Mouse (Mus musculus): ENCODE measurements at regions not wholly inside any gene's neighbourhood (a gene's known extent, or its start where the extent isn't known, plus 50 kb on each side); places are given as distances from the start of the nearest gene placed in this dataset.
A peak's percentile ranks its signal among the peaks of the same experiment; 100 is the strongest.

DNA sequence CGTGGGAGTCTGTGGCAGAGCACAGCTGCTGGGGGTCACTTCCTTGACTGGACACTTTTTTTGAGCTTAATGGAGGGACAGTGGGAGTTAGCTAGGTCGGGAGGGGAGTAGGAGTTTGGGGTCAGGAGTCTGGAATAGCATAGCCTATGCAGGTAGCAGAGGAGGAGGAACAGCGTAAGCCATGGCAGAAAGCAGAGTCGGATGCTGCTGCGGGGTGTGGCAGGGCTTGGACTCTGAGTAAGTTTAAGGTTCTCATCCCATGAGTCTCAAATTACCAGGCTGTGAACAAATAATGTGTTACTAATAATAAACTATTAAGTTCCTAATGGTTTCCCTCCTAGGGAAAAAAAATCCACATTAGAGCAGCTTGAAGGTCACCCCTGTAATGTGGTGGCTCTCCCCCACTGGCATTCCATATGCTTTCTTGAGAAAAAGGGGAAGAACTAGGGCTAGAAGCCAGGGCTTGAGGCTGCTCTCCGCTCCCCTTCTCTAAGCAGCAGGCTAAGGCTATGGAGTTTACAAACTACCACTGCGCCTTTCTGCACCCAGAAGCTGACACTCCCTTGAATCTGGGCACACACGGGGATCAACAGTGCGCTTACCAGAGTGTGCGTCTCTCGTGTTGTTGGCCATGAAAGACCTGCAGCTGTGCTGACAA is 213.4 kb upstream of the Pgrmc2 start:
- 85% methylated on average over 11 of the region's 11 CpGs for WGBS
- Histone ChIP-seq H3K4me1 (ENCODE audit: control insufficient read depth, insufficient read depth, low read length) (peaks cover 8% of the 10 kb centered on the region), H3K27ac (replicated peaks; ENCODE audit: insufficient read depth, low read depth, low read length) (no peak overlapping the region), H3K4me3 (ENCODE audit: insufficient read depth, low read depth, low read length) (no peak overlapping the region), H3K79me2 (ENCODE audit: control insufficient read depth, insufficient read depth, low read length) (no peaks in the 10 kb centered on the region), H3K9ac (ENCODE audit: low read depth, low read length) (no peak overlapping the region), H3K36me3 (ENCODE audit: control insufficient read depth, insufficient read depth, low read length) (no peaks in the 10 kb centered on the region), H3K27me3 (ENCODE audit: control insufficient read depth, insufficient read depth, low read length) (no peaks in the 10 kb centered on the region)
- no peak for DNase-seq (ENCODE audit: extremely low read depth, low read depth, low spot score)
- TF ChIP-seq CTCF (IDR thresholded peaks at IDR 0.05; ENCODE audit: low read depth, low read length) (no peak), POLR2A (IDR thresholded peaks at IDR 0.05; ENCODE audit: extremely low read depth, insufficient read depth, low read length) (no peak)

DNA sequence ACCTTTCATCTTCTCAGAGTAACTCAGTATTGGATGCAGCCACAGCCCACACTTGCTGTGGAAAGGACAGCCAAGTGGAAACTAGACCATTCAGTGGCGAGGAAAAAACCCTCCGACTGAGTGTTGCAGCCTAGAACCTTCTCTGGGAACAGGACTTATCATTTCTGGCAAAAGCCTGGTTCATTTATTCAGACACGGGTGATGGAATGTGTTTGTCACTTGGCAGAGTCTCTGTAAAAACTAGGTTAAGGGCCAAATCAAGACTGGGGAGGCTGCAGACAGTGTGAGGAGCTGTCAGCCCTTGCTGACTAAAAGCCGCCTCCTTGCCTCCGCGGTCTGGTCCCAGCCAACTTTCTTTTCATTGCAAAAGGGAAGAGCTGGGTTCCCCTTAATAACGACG is 212.3 kb upstream of the Pgrmc2 start:
- WGBS, result 20% methylated on average over 8 of the region's 8 CpGs
- Histone ChIP-seq H3K27me3 (ENCODE audit: control insufficient read depth, insufficient read depth, low read length) (no peaks in the 10 kb centered on the region), H3K36me3 (ENCODE audit: control insufficient read depth, insufficient read depth, low read length) (no peaks in the 10 kb centered on the region), H3K9ac (ENCODE audit: low read depth, low read length) (no peak overlapping the region; the same call in 1 of the 2 replicates), H3K79me2 (ENCODE audit: control insufficient read depth, insufficient read depth, low read length) (no peaks in the 10 kb centered on the region), H3K4me1 (ENCODE audit: control insufficient read depth, insufficient read depth, low read length) (peaks cover 8% of the 10 kb centered on the region), H3K4me3 (ENCODE audit: insufficient read depth, low read depth, low read length) (no peak overlapping the region), H3K27ac (replicated peaks; ENCODE audit: insufficient read depth, low read depth, low read length) (peak overlapping the region; percentile 42; the same call in 1 of the 2 replicates)
- no peak for TF ChIP-seq CTCF (IDR thresholded peaks at IDR 0.05; ENCODE audit: low read depth, low read length)
- no peak for TF ChIP-seq POLR2A (IDR thresholded peaks at IDR 0.05; ENCODE audit: extremely low read depth, insufficient read depth, low read length)
- peak; percentile 94 for DNase-seq (ENCODE audit: extremely low read depth, low read depth, low spot score)

DNA sequence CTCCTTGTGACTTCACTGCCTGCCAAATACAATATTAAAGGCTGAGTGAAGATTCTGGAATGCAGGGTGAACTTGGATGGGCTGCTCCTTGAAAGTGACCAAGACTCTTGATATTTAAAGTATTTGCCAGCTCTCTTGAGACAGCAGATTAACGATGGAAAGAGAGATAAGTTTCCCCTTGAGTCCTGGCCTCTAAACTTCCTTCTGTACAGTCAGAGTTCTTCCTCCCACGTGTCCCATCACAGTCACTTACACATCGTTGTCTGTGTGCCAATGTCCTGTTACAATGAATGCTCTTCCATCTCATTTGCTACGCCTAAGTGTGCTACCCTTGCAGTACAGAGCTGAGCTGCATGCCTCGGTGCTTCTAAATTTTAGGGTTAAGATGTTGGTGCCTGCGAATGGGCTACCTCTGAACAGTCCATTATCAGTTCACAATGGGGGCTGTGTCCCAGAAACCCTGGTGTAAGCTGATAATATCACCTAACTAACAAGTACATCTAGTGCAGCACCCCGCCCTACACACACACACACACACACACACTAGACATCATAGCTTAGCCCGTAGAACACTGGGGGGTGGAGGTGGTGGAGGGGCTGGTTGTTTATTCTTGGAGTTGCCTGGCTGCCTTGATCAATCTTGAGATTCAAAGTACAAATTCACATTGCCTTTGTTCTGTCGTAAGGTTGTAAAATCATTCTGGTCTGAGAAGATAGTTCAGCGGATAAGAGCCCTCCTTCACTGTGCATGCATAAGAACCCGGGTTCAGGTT is 207.9 kb upstream of the Pgrmc2 start:
- no peak for DNase-seq (ENCODE audit: extremely low read depth, low read depth, low spot score)
- Histone ChIP-seq H3K9ac (ENCODE audit: low read depth, low read length) (no peak overlapping the region), H3K4me3 (ENCODE audit: insufficient read depth, low read depth, low read length) (no peak overlapping the region), H3K4me1 (ENCODE audit: control insufficient read depth, insufficient read depth, low read length) (peaks cover 2% of the 10 kb centered on the region; the same call in 1 of the 2 replicates), H3K27me3 (ENCODE audit: control insufficient read depth, insufficient read depth, low read length) (no peaks in the 10 kb centered on the region), H3K36me3 (ENCODE audit: control insufficient read depth, insufficient read depth, low read length) (no peaks in the 10 kb centered on the region), H3K27ac (replicated peaks; ENCODE audit: insufficient read depth, low read depth, low read length) (no peak overlapping the region), H3K79me2 (ENCODE audit: control insufficient read depth, insufficient read depth, low read length) (no peaks in the 10 kb centered on the region)
- 88% methylated on average over 11 of the region's 11 CpGs for WGBS
- TF ChIP-seq CTCF (IDR thresholded peaks at IDR 0.05; ENCODE audit: low read depth, low read length), result no peak
- no peak for TF ChIP-seq POLR2A (IDR thresholded peaks at IDR 0.05; ENCODE audit: extremely low read depth, insufficient read depth, low read length)

DNA sequence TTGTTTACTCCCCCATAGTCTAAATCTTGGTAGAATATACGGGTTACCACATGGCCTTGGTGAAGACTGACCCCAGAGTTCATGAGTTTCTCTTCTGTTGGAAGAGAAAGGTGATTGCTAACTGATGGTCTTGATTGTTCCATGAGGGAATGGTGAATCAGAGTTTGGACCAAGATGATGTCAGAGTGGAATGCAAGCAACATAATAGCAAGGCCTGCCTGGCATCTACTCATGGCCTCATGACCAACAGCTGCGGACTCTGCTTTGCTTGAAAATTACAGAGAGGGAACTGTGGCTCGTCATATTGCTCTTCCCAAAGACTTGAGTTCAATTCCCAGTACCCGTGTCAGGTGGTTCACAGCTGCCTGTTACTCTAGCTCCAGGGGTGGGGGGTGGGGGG is 205.9 kb upstream of the Pgrmc2 start:
- Histone ChIP-seq H3K36me3 (ENCODE audit: control insufficient read depth, insufficient read depth, low read length) (no peaks in the 10 kb centered on the region), H3K4me3 (ENCODE audit: insufficient read depth, low read depth, low read length) (no peak overlapping the region), H3K27me3 (ENCODE audit: control insufficient read depth, insufficient read depth, low read length) (no peaks in the 10 kb centered on the region), H3K79me2 (ENCODE audit: control insufficient read depth, insufficient read depth, low read length) (no peaks in the 10 kb centered on the region), H3K4me1 (ENCODE audit: control insufficient read depth, insufficient read depth, low read length) (peaks cover 7% of the 10 kb centered on the region), H3K9ac (ENCODE audit: low read depth, low read length) (no peak overlapping the region), H3K27ac (replicated peaks; ENCODE audit: insufficient read depth, low read depth, low read length) (no peak overlapping the region)
- TF ChIP-seq CTCF (IDR thresholded peaks at IDR 0.05; ENCODE audit: low read depth, low read length) (no peak), POLR2A (IDR thresholded peaks at IDR 0.05; ENCODE audit: extremely low read depth, insufficient read depth, low read length) (no peak)
- DNase-seq (ENCODE audit: extremely low read depth, low read depth, low spot score), result no peak
- 95% methylated on average over 4 of the region's 4 CpGs for WGBS

DNA sequence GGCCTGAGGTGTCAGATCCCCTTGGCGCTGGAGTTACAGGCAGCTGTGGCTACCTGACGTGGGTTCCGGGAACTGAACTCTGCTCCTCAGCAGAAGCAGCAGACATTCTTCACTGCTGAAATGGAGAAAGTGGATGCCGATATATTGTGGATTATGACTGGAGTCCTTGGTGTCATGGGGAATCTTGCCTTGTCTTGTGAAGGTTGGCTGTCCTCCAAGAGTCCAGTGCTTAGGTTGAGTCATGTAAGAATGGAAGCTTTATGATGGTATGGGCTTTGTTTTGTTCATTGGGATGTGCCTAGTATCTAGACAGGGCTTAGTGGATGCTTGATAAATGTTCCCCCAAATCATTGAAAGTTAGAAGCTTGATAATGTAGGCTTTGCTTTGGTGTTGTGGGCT is 205.2 kb upstream of the Pgrmc2 start:
- no peak overlapping the region for H3K4me3 ChIP-seq (ENCODE audit: insufficient read depth, low read depth, low read length)
- no peak for DNase-seq (ENCODE audit: extremely low read depth, low read depth, low spot score)
- no peaks in the 10 kb centered on the region for H3K36me3 ChIP-seq (ENCODE audit: control insufficient read depth, insufficient read depth, low read length)
- H3K9ac ChIP-seq (ENCODE audit: low read depth, low read length), result no peak overlapping the region
- H3K27ac ChIP-seq (replicated peaks; ENCODE audit: insufficient read depth, low read depth, low read length), result no peak overlapping the region
- 94% methylated on average over 4 of the region's 4 CpGs for WGBS
- H3K27me3 ChIP-seq (ENCODE audit: control insufficient read depth, insufficient read depth, low read length), result no peaks in the 10 kb centered on the region
- TF ChIP-seq CTCF (IDR thresholded peaks at IDR 0.05; ENCODE audit: low read depth, low read length) (no peak), POLR2A (IDR thresholded peaks at IDR 0.05; ENCODE audit: extremely low read depth, insufficient read depth, low read length) (no peak)
- peaks cover 7% of the 10 kb centered on the region for H3K4me1 ChIP-seq (ENCODE audit: control insufficient read depth, insufficient read depth, low read length)
- H3K79me2 ChIP-seq (ENCODE audit: control insufficient read depth, insufficient read depth, low read length), result no peaks in the 10 kb centered on the region

DNA sequence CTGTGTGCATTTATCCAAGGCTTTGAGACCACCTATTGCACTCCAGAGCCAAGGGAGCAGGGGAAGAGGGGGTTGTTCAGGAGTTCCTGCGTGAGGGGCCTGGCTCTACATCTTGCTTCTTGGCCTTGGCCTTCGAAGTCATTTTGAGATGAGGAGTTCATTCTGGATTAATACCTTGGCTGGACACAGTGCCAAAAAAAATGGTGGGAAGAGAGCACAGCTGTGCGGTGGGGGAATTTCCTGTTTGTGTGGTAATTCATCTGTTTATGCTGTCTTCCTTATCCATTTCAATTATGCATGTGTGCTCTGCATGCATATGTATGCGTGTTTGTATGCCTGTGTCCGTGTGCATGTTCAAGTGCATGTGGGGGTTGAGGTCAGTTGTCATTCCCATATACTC is 202.5 kb upstream of the Pgrmc2 start:
- DNase-seq (ENCODE audit: extremely low read depth, low read depth, low spot score), result no peak
- Histone ChIP-seq H3K79me2 (ENCODE audit: control insufficient read depth, insufficient read depth, low read length) (no peaks in the 10 kb centered on the region), H3K9ac (ENCODE audit: low read depth, low read length) (no peak overlapping the region), H3K27me3 (ENCODE audit: control insufficient read depth, insufficient read depth, low read length) (no peaks in the 10 kb centered on the region), H3K36me3 (ENCODE audit: control insufficient read depth, insufficient read depth, low read length) (no peaks in the 10 kb centered on the region), H3K27ac (replicated peaks; ENCODE audit: insufficient read depth, low read depth, low read length) (no peak overlapping the region; the same call in 1 of the 2 replicates), H3K4me1 (ENCODE audit: control insufficient read depth, insufficient read depth, low read length) (peaks cover 7% of the 10 kb centered on the region), H3K4me3 (ENCODE audit: insufficient read depth, low read depth, low read length) (no peak overlapping the region)
- TF ChIP-seq CTCF (IDR thresholded peaks at IDR 0.05; ENCODE audit: low read depth, low read length) (no peak), POLR2A (IDR thresholded peaks at IDR 0.05; ENCODE audit: extremely low read depth, insufficient read depth, low read length) (no peak)
- WGBS, result 78% methylated on average over 5 of the region's 5 CpGs
